In the genomic region with DNA sequence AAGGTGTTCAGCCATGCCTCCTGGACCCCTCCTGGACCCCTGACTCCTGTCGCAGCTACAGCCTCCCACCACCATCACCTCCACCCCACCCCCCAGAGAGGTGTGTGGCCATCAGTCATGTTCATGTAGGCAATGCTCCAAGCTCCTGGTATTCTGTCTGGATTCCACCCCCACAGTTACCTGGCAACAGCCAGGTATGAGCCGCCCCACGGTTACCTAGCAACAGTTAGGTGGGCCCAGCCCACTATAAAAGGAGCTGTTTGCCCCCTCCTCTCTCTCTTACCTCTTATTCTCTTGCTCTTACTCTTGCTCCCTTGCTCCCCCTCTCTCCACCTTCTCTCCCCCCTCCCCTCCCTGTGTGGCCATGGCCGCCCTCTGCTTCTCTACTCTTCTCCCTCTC, we compare ENCODE assay signal across 23 mouse cellular contexts.
A peak's percentile ranks its signal among the peaks of the same experiment; 100 is the strongest.
DNase-seq lines count a peak whose midpoint lies in the region; ATAC-seq and TF ChIP-seq lines count a peak whose summit lies in the region.
"Had no signal": no experiment of that assay in that cellular context is flagged by ENCODE, and none has a peak within 500 bp of the region (broad histone marks: within the 10 kb centered on the region; RNA-seq: fewer than 3 reads in every experiment).

No protein-coding gene starts in this region.

- DNase-seq in heart, postnatal 36 days: no peak
- no peak for DNase-seq in lung, postnatal 10 days
- peak; percentile 71 for DNase-seq in R1 (ENCODE audit: low read depth, low spot score)
- DNase-seq in frontal cortex, postnatal 25 days (ENCODE audit: low spot score in 2 of 2): no peak
- DNase-seq: adrenal gland, postnatal 25 days; cerebellum, adult 8-10 months; cerebellum, postnatal 36 days; embryo, embryonic 11 days; gastrocnemius, postnatal 10 days; heart, postnatal 4 days; kidney, postnatal 25 days had no signal

- H3K9me3 ChIP-seq in heart, embryonic 12.5 days (replicated peaks): no peaks in the 10 kb centered on the region
- H3K9me3 ChIP-seq in lung, embryonic 16.5 days (ENCODE audit: control insufficient read depth, low read length): no peaks in the 10 kb centered on the region
- H3K9me3 ChIP-seq in E14TG2a.4 (ENCODE audit: low read length): peaks cover 12% of the 10 kb centered on the region
- H3K9me3 ChIP-seq: embryonic facial prominence, embryonic 13.5 days; forebrain, embryonic 12.5 days; heart, embryonic 15.5 days; limb, embryonic 13.5 days; liver, embryonic 12.5 days; midbrain, embryonic 15.5 days had no signal

- no peak for ATAC-seq in heart, embryonic 12.5 days (ENCODE audit: insufficient number of reproducible peaks, low FRiP score)
- 0 out of 2 replicates have a peak, but pooled peaks have one; percentile 21 for ATAC-seq in lung, embryonic 16.5 days (ENCODE audit: low read depth)
- ATAC-seq: intestine, postnatal 0 days; liver, embryonic 12.5 days; midbrain, embryonic 15.5 days had no signal

- H3K4me1 ChIP-seq in heart, embryonic 12.5 days (replicated peaks): no peaks in the 10 kb centered on the region; the same call in 1 of the 2 replicates
- no peaks in the 10 kb centered on the region for H3K4me1 ChIP-seq in lung, embryonic 16.5 days (replicated peaks; ENCODE audit: control insufficient read depth, insufficient read depth, low read length)
- H3K4me1 ChIP-seq in E14TG2a.4 (replicated peaks; ENCODE audit: low read depth, low read length): peaks cover 11% of the 10 kb centered on the region
- H3K4me1 ChIP-seq: forebrain, embryonic 12.5 days; liver, embryonic 12.5 days; midbrain, embryonic 15.5 days had no signal

- no peak overlapping the region for H3K4me3 ChIP-seq in heart, embryonic 12.5 days
- no peak overlapping the region for H3K4me3 ChIP-seq in lung, embryonic 16.5 days (ENCODE audit: low read length)
- peak overlapping the region; percentile 69 for H3K4me3 ChIP-seq in E14TG2a.4 (replicated peaks; ENCODE audit: low read length)
- H3K4me3 ChIP-seq: embryonic facial prominence, embryonic 13.5 days; erythroblast, embryonic 14.5 days; forebrain, embryonic 12.5 days; layer of hippocampus, adult 2 months; limb, embryonic 13.5 days; liver, embryonic 12.5 days; midbrain, embryonic 15.5 days had no signal

- no peak for TF ChIP-seq CTCF in E14TG2a.4 (conservative IDR thresholded peaks at IDR 0.05; ENCODE audit: low read length)

- H3K27me3 ChIP-seq in heart, embryonic 12.5 days (replicated peaks): 0 out of 2 replicates have a peak, but pooled peaks cover 3% of the 10 kb centered on the region
- no peaks in the 10 kb centered on the region for H3K27me3 ChIP-seq in lung, embryonic 16.5 days (ENCODE audit: control insufficient read depth, insufficient read depth, low read depth, low read length)
- peaks cover 6% of the 10 kb centered on the region; the same call in 1 of the 2 replicates for H3K27me3 ChIP-seq in E14TG2a.4 (ENCODE audit: insufficient read depth, low read length)
- H3K27me3 ChIP-seq: embryonic facial prominence, embryonic 13.5 days; forebrain, embryonic 12.5 days; heart, embryonic 15.5 days; limb, embryonic 13.5 days; liver, embryonic 12.5 days; midbrain, embryonic 15.5 days had no signal

- WGBS in heart, embryonic 12.5 days: 87% methylated on average over 4 of the region's 4 CpGs
- 67% methylated on average over 4 of the region's 4 CpGs for WGBS in lung, embryonic 16.5 days

- intact Hi-C loops in heart, postnatal 36 days (cut with DNase I): loop anchor here (5.0 kb wide), 1 partner anchor 499 kb away; no protein-coding TSS in a partner anchor

- no peak overlapping the region for H3K9ac ChIP-seq in heart, embryonic 12.5 days
- no peak overlapping the region for H3K9ac ChIP-seq in lung, embryonic 16.5 days (ENCODE audit: low read length)
- H3K9ac ChIP-seq: embryonic facial prominence, embryonic 13.5 days; forebrain, embryonic 12.5 days; heart, embryonic 15.5 days; limb, embryonic 13.5 days; liver, embryonic 12.5 days; midbrain, embryonic 15.5 days had no signal

- peak overlapping the region; percentile 57; the same call in 1 of the 2 replicates for H3K4me2 ChIP-seq in heart, embryonic 12.5 days
- no peak overlapping the region for H3K4me2 ChIP-seq in lung, embryonic 16.5 days (ENCODE audit: low read depth, low read length)
- H3K4me2 ChIP-seq: liver, embryonic 12.5 days; midbrain, embryonic 15.5 days had no signal

- no peaks in the 10 kb centered on the region for H3K36me3 ChIP-seq in heart, embryonic 12.5 days
- H3K36me3 ChIP-seq in lung, embryonic 16.5 days (ENCODE audit: control insufficient read depth, insufficient read depth, low read length): no peaks in the 10 kb centered on the region
- no peaks in the 10 kb centered on the region for H3K36me3 ChIP-seq in E14TG2a.4 (ENCODE audit: insufficient read depth, low read length)
- H3K36me3 ChIP-seq: embryonic facial prominence, embryonic 13.5 days; forebrain, embryonic 12.5 days; heart, embryonic 15.5 days; limb, embryonic 13.5 days; liver, embryonic 12.5 days; midbrain, embryonic 15.5 days had no signal

- no peak overlapping the region for H3K27ac ChIP-seq in heart, embryonic 12.5 days (ENCODE audit: poor library complexity, severe bottlenecking)
- no peak overlapping the region for H3K27ac ChIP-seq in lung, embryonic 16.5 days (ENCODE audit: low read length)
- H3K27ac ChIP-seq: embryonic facial prominence, embryonic 13.5 days; forebrain, embryonic 12.5 days; heart, embryonic 15.5 days; layer of hippocampus, adult 2 months; limb, embryonic 13.5 days; liver, embryonic 12.5 days; midbrain, embryonic 15.5 days had no signal
